Mouse (Mus musculus): ENCODE measurements at regions not wholly inside any gene's neighbourhood (a gene's known extent, or its start where the extent isn't known, plus 50 kb on each side); places are given as distances from the start of the nearest gene placed in this dataset.

DNA sequence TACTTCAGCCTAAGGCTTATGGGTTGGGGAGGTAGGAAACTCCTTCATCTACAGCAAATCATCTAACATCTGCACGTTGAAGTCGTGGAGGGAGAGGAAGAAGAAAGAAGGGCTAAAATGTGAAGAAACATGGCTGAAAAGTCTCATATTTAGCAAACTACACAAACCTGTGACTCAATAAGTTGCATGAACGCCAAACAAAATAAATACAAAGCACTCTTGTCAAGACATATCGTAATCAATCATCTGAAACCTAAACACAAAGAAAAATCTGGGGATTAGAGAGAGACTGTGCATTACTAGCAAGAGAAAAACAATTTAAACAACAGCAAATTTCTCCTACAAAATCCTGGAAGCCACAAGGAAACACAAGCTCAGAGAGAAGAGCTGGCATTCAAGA, 322.7 kb downstream of the Sorl1 start:
- Histone ChIP-seq H3K4me3 (replicated peaks; ENCODE audit: control insufficient read depth, low read depth, low read length) (no peak overlapping the region), H3K27ac (ENCODE audit: control insufficient read depth, insufficient read depth, low read depth, low read length, poor library complexity) (no peak overlapping the region), H3K4me1 (ENCODE audit: control insufficient read depth, insufficient read depth, low read length) (no peaks in the 10 kb centered on the region)
- 67% methylated on average over 4 of the region's 4 CpGs for WGBS
- TF ChIP-seq POLR2A (IDR thresholded peaks at IDR 0.05; ENCODE audit: borderline replicate concordance, control insufficient read depth, low read depth, low read length) (no peak), CTCF (IDR thresholded peaks at IDR 0.05; ENCODE audit: control insufficient read depth, insufficient read depth, low read length) (no peak)

DNA sequence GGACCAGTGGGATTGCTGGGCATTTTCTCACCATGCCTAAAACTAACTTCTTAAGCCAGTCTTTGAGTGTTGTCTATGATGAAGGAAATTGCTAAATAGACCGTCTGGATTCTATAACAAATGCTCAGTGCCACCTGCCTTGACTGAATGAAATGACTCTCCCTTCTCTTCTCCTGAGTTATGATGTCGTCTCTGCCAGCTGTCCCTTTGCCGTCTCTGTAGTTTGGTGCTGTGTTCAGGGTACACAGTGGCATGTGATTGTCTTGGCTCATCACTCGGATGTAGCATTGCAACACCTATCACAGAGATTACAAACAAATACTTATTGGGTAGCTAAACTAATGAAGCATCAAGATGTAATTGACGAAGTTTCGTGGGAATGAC, 331.3 kb downstream of the Sorl1 start:
- no peak overlapping the region for H3K27ac ChIP-seq (ENCODE audit: control insufficient read depth, insufficient read depth, low read depth, low read length, poor library complexity)
- TF ChIP-seq POLR2A (IDR thresholded peaks at IDR 0.05; ENCODE audit: borderline replicate concordance, control insufficient read depth, low read depth, low read length) (no peak), CTCF (IDR thresholded peaks at IDR 0.05; ENCODE audit: control insufficient read depth, insufficient read depth, low read length) (no peak)
- H3K4me3 ChIP-seq (replicated peaks; ENCODE audit: control insufficient read depth, low read depth, low read length) = no peak overlapping the region
- H3K4me1 ChIP-seq (ENCODE audit: control insufficient read depth, insufficient read depth, low read length) = no peaks in the 10 kb centered on the region
- WGBS = 77% methylated on average over 6 of the region's 6 CpGs

DNA sequence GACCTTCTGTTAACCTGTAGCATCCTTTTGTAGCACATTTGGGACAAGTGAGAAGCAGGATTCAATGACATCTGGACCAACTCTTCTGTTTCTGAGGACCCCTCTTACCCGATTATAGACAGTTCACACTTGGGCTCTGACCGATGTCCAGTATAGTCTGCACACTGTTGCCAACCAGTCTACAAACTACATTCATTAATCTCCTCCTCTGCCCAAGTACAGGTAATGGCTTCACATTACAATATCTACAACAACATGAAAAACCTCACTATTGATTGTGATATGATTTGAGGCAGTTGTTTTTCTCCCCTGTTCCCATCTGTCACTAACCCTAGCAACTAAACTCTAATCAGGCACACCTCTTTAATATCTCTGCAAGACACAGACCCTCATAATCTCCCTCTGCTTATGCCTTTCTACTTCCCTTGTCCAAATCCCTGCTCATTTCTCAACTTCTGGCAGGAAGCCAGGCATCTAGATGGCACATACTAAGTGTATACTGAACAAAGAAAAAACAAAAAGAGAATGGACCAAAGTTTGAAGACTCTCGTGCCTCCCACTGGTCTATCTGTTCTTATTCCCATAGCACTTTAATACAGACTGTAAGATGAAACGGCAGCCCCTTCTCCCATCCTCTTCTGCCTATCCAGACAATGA, 331.8 kb downstream of the Sorl1 start:
- no peak overlapping the region for H3K4me3 ChIP-seq (replicated peaks; ENCODE audit: control insufficient read depth, low read depth, low read length)
- TF ChIP-seq POLR2A (IDR thresholded peaks at IDR 0.05; ENCODE audit: borderline replicate concordance, control insufficient read depth, low read depth, low read length) (no peak), CTCF (IDR thresholded peaks at IDR 0.05; ENCODE audit: control insufficient read depth, insufficient read depth, low read length) (no peak)
- no peak overlapping the region for H3K27ac ChIP-seq (ENCODE audit: control insufficient read depth, insufficient read depth, low read depth, low read length, poor library complexity)
- 68% methylated on average over 4 of the region's 4 CpGs for WGBS
- H3K4me1 ChIP-seq (ENCODE audit: control insufficient read depth, insufficient read depth, low read length) = no peaks in the 10 kb centered on the region

DNA sequence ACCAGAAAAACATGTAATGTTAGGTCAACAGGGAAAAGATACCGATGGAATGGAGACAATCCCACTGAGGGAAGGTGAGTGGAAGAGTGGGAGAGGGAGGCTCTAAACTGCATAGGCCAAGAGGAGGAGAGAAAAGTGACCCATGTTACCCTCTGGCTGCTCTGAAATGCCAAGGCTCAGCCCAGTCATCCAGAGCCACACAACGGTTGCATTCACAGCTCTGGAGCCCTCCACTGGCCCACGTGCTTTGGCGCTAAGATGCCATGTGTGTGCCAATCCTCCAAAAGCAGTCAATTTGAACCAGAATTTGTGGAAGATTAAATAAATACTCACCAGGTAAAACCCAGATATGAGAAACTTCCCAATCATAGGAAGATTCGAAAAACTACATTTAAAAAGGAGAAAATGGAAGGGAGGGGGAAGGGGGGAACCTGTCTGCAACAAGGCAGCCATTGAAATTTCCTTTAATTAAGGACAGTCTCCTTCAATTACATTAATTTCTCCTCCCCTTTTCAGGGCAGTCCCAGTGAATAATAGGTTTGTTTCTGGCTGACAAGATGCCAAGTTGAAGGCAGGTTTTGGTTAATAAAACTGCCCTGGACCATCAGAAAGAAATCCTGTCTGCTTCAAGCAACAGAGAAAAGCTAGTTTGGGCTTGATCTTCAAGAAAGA, 332.5 kb downstream of the Sorl1 start:
- no peaks in the 10 kb centered on the region for H3K4me1 ChIP-seq (ENCODE audit: control insufficient read depth, insufficient read depth, low read length)
- no peak overlapping the region for H3K4me3 ChIP-seq (replicated peaks; ENCODE audit: control insufficient read depth, low read depth, low read length)
- 84% methylated on average over 5 of the region's 5 CpGs for WGBS
- TF ChIP-seq CTCF (IDR thresholded peaks at IDR 0.05; ENCODE audit: control insufficient read depth, insufficient read depth, low read length) (no peak), POLR2A (IDR thresholded peaks at IDR 0.05; ENCODE audit: borderline replicate concordance, control insufficient read depth, low read depth, low read length) (no peak)
- H3K27ac ChIP-seq (ENCODE audit: control insufficient read depth, insufficient read depth, low read depth, low read length, poor library complexity) = no peak overlapping the region

DNA sequence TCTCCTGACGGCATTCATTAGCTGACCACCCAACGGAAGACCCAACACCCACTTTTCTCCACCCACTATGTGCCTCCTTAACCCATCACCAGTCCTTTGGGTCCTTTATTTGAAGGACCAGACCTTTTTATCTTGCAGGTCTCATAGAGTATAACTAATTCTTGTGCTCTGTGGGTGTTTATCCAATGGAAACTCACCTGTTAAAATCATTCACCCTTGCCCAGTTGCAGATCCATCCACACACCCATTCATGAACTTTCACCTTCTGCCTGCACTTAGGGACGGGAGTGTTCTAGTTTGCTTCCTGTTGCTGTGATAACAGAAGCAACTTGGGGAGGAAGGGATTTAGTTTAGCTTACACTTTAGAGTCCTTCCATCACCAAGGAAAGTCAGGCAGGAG, 339.0 kb downstream of the Sorl1 start:
- no peak overlapping the region for H3K4me3 ChIP-seq (replicated peaks; ENCODE audit: control insufficient read depth, low read depth, low read length)
- H3K27ac ChIP-seq (ENCODE audit: control insufficient read depth, insufficient read depth, low read depth, low read length, poor library complexity) = no peak overlapping the region
- 71% methylated on average over 3 of the region's 3 CpGs for WGBS
- H3K4me1 ChIP-seq (ENCODE audit: control insufficient read depth, insufficient read depth, low read length) = no peaks in the 10 kb centered on the region
- TF ChIP-seq POLR2A (IDR thresholded peaks at IDR 0.05; ENCODE audit: borderline replicate concordance, control insufficient read depth, low read depth, low read length) (no peak), CTCF (IDR thresholded peaks at IDR 0.05; ENCODE audit: control insufficient read depth, insufficient read depth, low read length) (no peak)

DNA sequence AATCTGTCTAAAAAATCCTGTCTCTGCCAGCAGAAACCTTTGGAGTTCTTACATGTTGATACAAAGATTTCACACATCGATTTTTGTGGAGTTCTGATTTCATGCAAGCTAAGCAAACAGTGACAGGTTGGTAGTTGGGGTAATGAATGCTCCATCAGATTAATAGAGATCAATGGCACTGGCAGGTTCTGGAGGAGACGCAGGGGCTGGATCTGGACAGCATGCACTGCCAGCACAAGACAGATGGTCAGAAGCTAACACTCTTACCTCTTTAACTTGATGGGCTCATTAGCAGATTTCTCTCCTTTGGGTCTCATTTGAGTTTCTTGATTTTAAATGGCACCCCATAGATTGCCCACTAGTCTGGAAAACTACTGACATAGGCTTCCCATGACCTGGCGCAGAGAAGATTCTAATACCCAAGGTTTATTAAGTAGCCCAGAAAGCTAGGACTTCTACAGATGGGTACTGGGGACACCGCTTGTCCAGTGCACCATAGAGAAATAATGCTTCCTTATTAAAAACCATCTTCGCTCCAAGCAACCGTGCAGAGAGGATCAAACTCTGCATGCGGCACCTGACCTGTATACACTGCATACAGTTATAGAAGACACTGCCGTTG, 351.7 kb downstream of the Sorl1 start:
- no peak overlapping the region for H3K27ac ChIP-seq (ENCODE audit: control insufficient read depth, insufficient read depth, low read depth, low read length, poor library complexity)
- WGBS = 82% methylated on average over 8 of the region's 8 CpGs
- H3K4me3 ChIP-seq (replicated peaks; ENCODE audit: control insufficient read depth, low read depth, low read length) = no peak overlapping the region
- no peak for TF ChIP-seq CTCF (IDR thresholded peaks at IDR 0.05; ENCODE audit: control insufficient read depth, insufficient read depth, low read length)
- no peak for TF ChIP-seq POLR2A (IDR thresholded peaks at IDR 0.05; ENCODE audit: borderline replicate concordance, control insufficient read depth, low read depth, low read length)
- H3K4me1 ChIP-seq (ENCODE audit: control insufficient read depth, insufficient read depth, low read length) = no peaks in the 10 kb centered on the region

DNA sequence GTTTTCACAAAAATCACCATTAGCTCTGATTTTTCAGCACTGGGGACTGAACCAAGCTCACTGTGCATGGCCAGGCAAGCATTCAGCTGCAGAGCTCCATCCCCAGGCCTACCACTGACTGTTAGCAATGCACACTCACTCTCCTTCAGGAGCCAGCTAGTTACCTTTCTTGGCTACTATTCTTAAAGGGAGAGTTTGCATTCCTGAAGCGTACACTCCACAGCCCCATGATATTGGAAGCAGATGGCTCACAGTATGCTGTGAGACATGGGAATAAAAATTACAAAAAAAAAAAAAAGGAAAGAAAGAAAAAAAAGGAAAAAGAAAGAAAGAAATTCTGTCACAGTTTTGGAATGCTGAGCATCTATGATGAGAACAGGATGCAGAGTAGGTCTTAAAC, 352.8 kb downstream of the Sorl1 start:
- H3K27ac ChIP-seq (ENCODE audit: control insufficient read depth, insufficient read depth, low read depth, low read length, poor library complexity) = no peak overlapping the region
- no peaks in the 10 kb centered on the region for H3K4me1 ChIP-seq (ENCODE audit: control insufficient read depth, insufficient read depth, low read length)
- no peak for TF ChIP-seq POLR2A (IDR thresholded peaks at IDR 0.05; ENCODE audit: borderline replicate concordance, control insufficient read depth, low read depth, low read length)
- no peak for TF ChIP-seq CTCF (IDR thresholded peaks at IDR 0.05; ENCODE audit: control insufficient read depth, insufficient read depth, low read length)
- H3K4me3 ChIP-seq (replicated peaks; ENCODE audit: control insufficient read depth, low read depth, low read length) = no peak overlapping the region
- 78% methylated on average over 1 of the region's 1 CpGs for WGBS

DNA sequence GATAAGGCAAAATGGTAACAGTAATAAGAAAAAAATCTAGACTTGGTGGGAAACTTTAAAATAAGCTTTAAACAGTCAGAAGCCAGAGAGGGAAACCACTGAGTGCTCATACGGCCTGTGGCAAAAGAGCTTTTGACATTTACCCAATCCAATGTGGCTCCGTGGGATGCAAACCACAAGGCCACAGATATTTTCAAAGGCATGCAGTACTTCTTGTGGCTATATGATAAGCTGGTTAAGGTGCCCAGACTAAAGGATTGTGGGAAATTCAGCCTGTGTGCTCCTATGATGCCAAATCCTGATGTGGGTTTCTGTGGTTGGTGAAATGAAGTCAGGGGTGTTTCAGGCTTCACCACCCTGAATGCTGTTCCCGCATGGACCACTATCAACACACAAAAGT, 355.8 kb downstream of the Sorl1 start:
- H3K27ac ChIP-seq (ENCODE audit: control insufficient read depth, insufficient read depth, low read depth, low read length, poor library complexity) = no peak overlapping the region
- 78% methylated on average over 3 of the region's 3 CpGs for WGBS
- H3K4me1 ChIP-seq (ENCODE audit: control insufficient read depth, insufficient read depth, low read length) = no peaks in the 10 kb centered on the region
- no peak overlapping the region for H3K4me3 ChIP-seq (replicated peaks; ENCODE audit: control insufficient read depth, low read depth, low read length)
- TF ChIP-seq POLR2A (IDR thresholded peaks at IDR 0.05; ENCODE audit: borderline replicate concordance, control insufficient read depth, low read depth, low read length) = no peak
- no peak for TF ChIP-seq CTCF (IDR thresholded peaks at IDR 0.05; ENCODE audit: control insufficient read depth, insufficient read depth, low read length)
